Mouse (Mus musculus) neural tube, embryonic 11.5 days (tissue): ENCODE data around the gene Tbk1. TPM values are rescaled to one million over a fixed set of nuclear protein-coding genes. Genes with fewer than 3 reads are reported as not detected.

Experiments
- ATAC-seq: fragments of 200-750 bp; cut with Nextera tagmentation; 2 replicates; pipeline ENCODE4 v1.8.0; 2017; ENCODE audit warnings: moderate number of reproducible peaks, mild to moderate bottlenecking, moderate TSS enrichment, moderate library complexity; ENCODE audit not compliant: insufficient read depth, low FRiP score, low TSS enrichment
- DNase-seq: peaks from one replicate; pipeline ENCODE4 v3.0.0-alpha.2; 2015; ENCODE audit warnings: low spot score
- H3K27ac ChIP-seq: fragments of 300-500 bp; sonication (generic); 2 replicates; pipeline ENCODE4 v1.5.1; 2014; ENCODE audit warnings: low read depth, mild to moderate bottlenecking, low read length
- H3K27me3 ChIP-seq: fragments of 300-500 bp; sonication (generic); 2 replicates; pipeline ENCODE4 v1.6.1; 2014; ENCODE audit warnings: mild to moderate bottlenecking, low read length, mixed read lengths; ENCODE audit not compliant: control insufficient read depth, insufficient read depth
- H3K36me3 ChIP-seq: fragments of 300-500 bp; sonication (generic); 2 replicates; pipeline ENCODE4 v1.6.1; 2014; ENCODE audit warnings: mild to moderate bottlenecking, low read length, moderate library complexity, mixed read lengths; ENCODE audit not compliant: control insufficient read depth, insufficient read depth
- H3K4me1 ChIP-seq: fragments of 300-500 bp; sonication (generic); 2 replicates; pipeline ENCODE4 v1.6.1; 2014; ENCODE audit warnings: low read length, mixed read lengths; ENCODE audit not compliant: control insufficient read depth, insufficient read depth
- H3K4me2 ChIP-seq: fragments of 300-500 bp; sonication (generic); 2 replicates; pipeline ENCODE4 v1.6.1; 2014; ENCODE audit warnings: low read depth, mild to moderate bottlenecking, moderate library complexity
- H3K4me3 ChIP-seq: fragments of 300-500 bp; sonication (generic); 2 replicates; pipeline ENCODE4 v1.5.1; 2014; ENCODE audit warnings: low read depth, low read length
- H3K9ac ChIP-seq: fragments of 300-500 bp; sonication (generic); 2 replicates; pipeline ENCODE4 v1.6.1; 2014; ENCODE audit warnings: mild to moderate bottlenecking, low read length
- H3K9me3 ChIP-seq: fragments of 300-500 bp; sonication (generic); 2 replicates; pipeline ENCODE4 v1.6.1; 2016; ENCODE audit warnings: low read length; ENCODE audit not compliant: control insufficient read depth
- WGBS: fragments of 180-500 bp; shearing (Covaris S2); extraction: QIAGEN DNeasy Blood & Tissue Kit; methylation state at CpG from one replicate; pipeline ENCODE4 v1.1.7; 2014; 5-methylcytosine and 5-hydroxymethylcytosine counted together
- polyA plus RNA-seq: library from polyadenylated mRNA; unstranded; fragments of >200 nt; fragmentation: Nextera tagmentation; extraction: Ambion mirVana; gene quantifications from 2 replicates; pipeline ENCODE4 v1.2.1, GENCODE M21; 2014

The Tbk1 gene
- polyA plus RNA-seq, 1 experiment from 2014 or later, result 32.4 TPM

GRCm38 (mm10) chr10:121603556-121603955 is 17.0 kb upstream of the Tbk1 start:
- H3K9ac ChIP-seq, result no peak overlapping the region
- ATAC-seq (no peak), DNase-seq (no peak)
- H3K27me3 ChIP-seq, result no peaks in the 10 kb centered on the region
- peaks cover 37% of the 10 kb centered on the region for H3K36me3 ChIP-seq
- no peak overlapping the region for H3K4me2 ChIP-seq
- 90% methylated on average over 4 of the region's 4 CpGs for WGBS
- H3K27ac ChIP-seq, result no peak overlapping the region
- H3K9me3 ChIP-seq, result no peaks in the 10 kb centered on the region
- H3K4me3 ChIP-seq, result no peak overlapping the region
- no peaks in the 10 kb centered on the region for H3K4me1 ChIP-seq

GRCm38 (mm10) chr10:121601272-121601671 is 14.7 kb upstream of the Tbk1 start:
- Histone ChIP-seq H3K9me3 (no peaks in the 10 kb centered on the region), H3K4me3 (no peak overlapping the region), H3K27me3 (no peaks in the 10 kb centered on the region), H3K9ac (no peak overlapping the region), H3K4me1 (no peaks in the 10 kb centered on the region), H3K4me2 (no peak overlapping the region), H3K27ac (no peak overlapping the region), H3K36me3 (peaks cover 22% of the 10 kb centered on the region)
- ATAC-seq (no peak), DNase-seq (no peak)
- 92% methylated on average over 6 of the region's 6 CpGs for WGBS

GRCm38 (mm10) chr10:121596580-121596979 is 10.0 kb upstream of the Tbk1 start:
- DNase-seq, result no peak
- Histone ChIP-seq H3K9me3 (no peaks in the 10 kb centered on the region), H3K4me2 (no peak overlapping the region), H3K36me3 (peaks cover 8% of the 10 kb centered on the region), H3K9ac (no peak overlapping the region), H3K4me1 (no peaks in the 10 kb centered on the region), H3K27me3 (no peaks in the 10 kb centered on the region), H3K27ac (no peak overlapping the region), H3K4me3 (no peak overlapping the region)
- WGBS, result 88% methylated on average over 9 of the region's 9 CpGs
- no peak for ATAC-seq

GRCm38 (mm10) chr10:121591106-121591505 is 4.5 kb upstream of the Tbk1 start:
- DNase-seq (no peak), ATAC-seq (no peak)
- Histone ChIP-seq H3K4me1 (no peaks in the 10 kb centered on the region), H3K36me3 (peaks cover 3% of the 10 kb centered on the region), H3K27ac (no peak overlapping the region), H3K27me3 (no peaks in the 10 kb centered on the region), H3K9ac (no peak overlapping the region), H3K4me2 (no peak overlapping the region), H3K9me3 (no peaks in the 10 kb centered on the region), H3K4me3 (no peak overlapping the region)
- WGBS, result 90% methylated on average over 14 of the region's 14 CpGs

- DNase-seq (no peak), ATAC-seq (no peak)
- WGBS, result 76% methylated on average over 6 of the region's 6 CpGs
- peak overlapping the region; percentile 82 for H3K4me3 ChIP-seq
- H3K9ac ChIP-seq, result no peak overlapping the region; the same call in 1 of the 2 replicates
- H3K4me2 ChIP-seq, result peak overlapping the region; percentile 76
- no peaks in the 10 kb centered on the region for H3K27me3 ChIP-seq
- H3K36me3 ChIP-seq, result peaks cover 7% of the 10 kb centered on the region
- no peaks in the 10 kb centered on the region for H3K9me3 ChIP-seq
- no peak overlapping the region for H3K27ac ChIP-seq
- H3K4me1 ChIP-seq, result peaks cover 3% of the 10 kb centered on the region; the same call in 1 of the 2 replicates
These were observed 819 bp upstream of the Tbk1 start for GRCm38 (mm10) chr10:121587371-121587840.

- Histone ChIP-seq H3K27me3 (no peaks in the 10 kb centered on the region), H3K9me3 (no peaks in the 10 kb centered on the region), H3K36me3 (peaks cover 11% of the 10 kb centered on the region), H3K4me1 (peaks cover 3% of the 10 kb centered on the region; the same call in 1 of the 2 replicates), H3K9ac (peak overlapping the region; percentile 87), H3K4me2 (peak overlapping the region; percentile 76), H3K4me3 (peak overlapping the region; percentile 82), H3K27ac (no peak overlapping the region)
- ATAC-seq, result peak; percentile 74
- peak; percentile 34 for DNase-seq
- WGBS, result 7% methylated on average over 27 of the region's 48 CpGs
These were observed 570 bp downstream of the Tbk1 start for GRCm38 (mm10) chr10:121585791-121586642.

GRCm38 (mm10) chr10:121585056-121585790 is 1.4 kb downstream of the Tbk1 start:
- Histone ChIP-seq H3K9ac (no peak overlapping the region), H3K36me3 (peaks cover 15% of the 10 kb centered on the region), H3K4me3 (no peak overlapping the region), H3K4me2 (peak overlapping the region; percentile 76), H3K27ac (no peak overlapping the region), H3K4me1 (peaks cover 3% of the 10 kb centered on the region; the same call in 1 of the 2 replicates), H3K27me3 (no peaks in the 10 kb centered on the region), H3K9me3 (no peaks in the 10 kb centered on the region)
- DNase-seq, result no peak
- no peak for ATAC-seq
- 93% methylated on average over 20 of the region's 20 CpGs for WGBS

GRCm38 (mm10) chr10:121584033-121584432 is 2.6 kb downstream of the Tbk1 start:
- Histone ChIP-seq H3K4me2 (no peak overlapping the region), H3K36me3 (peaks cover 15% of the 10 kb centered on the region), H3K27me3 (no peaks in the 10 kb centered on the region), H3K27ac (no peak overlapping the region), H3K4me3 (no peak overlapping the region), H3K9me3 (no peaks in the 10 kb centered on the region), H3K4me1 (peaks cover 3% of the 10 kb centered on the region; the same call in 1 of the 2 replicates), H3K9ac (no peak overlapping the region)
- 93% methylated on average over 10 of the region's 10 CpGs for WGBS
- ATAC-seq (no peak), DNase-seq (no peak)
